Mouse (Mus musculus): ENCODE results near the gene Hemgn. TPM values are rescaled to one million over a fixed set of nuclear protein-coding genes. Genes with fewer than 3 reads are reported as not detected.

Gene Hemgn
- total and polyA plus RNA-seq, 2 experiments from 2014 or later, result not detected

GRCm38 (mm10) chr4:46452855-46453719, 39.8 kb upstream of the Hemgn start:
- no peak for DNase-seq (ENCODE audit: low spot score)
- H3K4me3 ChIP-seq (ENCODE audit: low read depth, low read length), result peak overlapping the region; percentile 92
- ATAC-seq (ENCODE audit: low FRiP score), result no peak
- no peaks in the 10 kb centered on the region for H3K36me3 ChIP-seq (ENCODE audit: insufficient read depth, low read length)
- no peak for TF ChIP-seq CTCF (IDR thresholded peaks at IDR 0.05)
- H3K4me2 ChIP-seq (ENCODE audit: low read depth, low read length, poor library complexity, severe bottlenecking), result peak overlapping the region; percentile 61
- no peaks in the 10 kb centered on the region for H3K4me1 ChIP-seq (ENCODE audit: insufficient read depth, low read length)
- H3K9ac ChIP-seq (replicated peaks; ENCODE audit: low read length, poor library complexity, severe bottlenecking), result peak overlapping the region; percentile 90; the same call in 1 of the 2 replicates
- H3K27me3 ChIP-seq (ENCODE audit: insufficient read depth, low read length), result no peaks in the 10 kb centered on the region
- H3K27ac ChIP-seq (ENCODE audit: low read depth, low read length), result peak overlapping the region; percentile 94; the same call in 1 of the 2 replicates
- no peaks in the 10 kb centered on the region for H3K9me3 ChIP-seq (ENCODE audit: low read length)
- 45% methylated on average over 13 of the region's 13 CpGs for WGBS

- Histone ChIP-seq H3K27ac (ENCODE audit: low read depth, low read length) (peak overlapping the region; percentile 94), H3K9me3 (ENCODE audit: low read length) (no peaks in the 10 kb centered on the region), H3K4me2 (ENCODE audit: low read depth, low read length, poor library complexity, severe bottlenecking) (peak overlapping the region; percentile 61), H3K9ac (replicated peaks; ENCODE audit: low read length, poor library complexity, severe bottlenecking) (peak overlapping the region; percentile 90), H3K4me3 (ENCODE audit: low read depth, low read length) (peak overlapping the region; percentile 92), H3K4me1 (ENCODE audit: insufficient read depth, low read length) (no peaks in the 10 kb centered on the region), H3K36me3 (ENCODE audit: insufficient read depth, low read length) (no peaks in the 10 kb centered on the region), H3K27me3 (ENCODE audit: insufficient read depth, low read length) (no peaks in the 10 kb centered on the region)
- peak; percentile 58 for DNase-seq (ENCODE audit: low spot score)
- peak; percentile 29; the same call in 1 of the 2 replicates for ATAC-seq (ENCODE audit: low FRiP score)
- under 1% methylated on average over 19 of the region's 19 CpGs for WGBS
- no peak for TF ChIP-seq CTCF (IDR thresholded peaks at IDR 0.05)
Observed at GRCm38 (mm10) chr4:46452481-46452850, 39.2 kb upstream of the Hemgn start.

- Histone ChIP-seq H3K27me3 (ENCODE audit: insufficient read depth, low read length) (no peaks in the 10 kb centered on the region), H3K4me3 (ENCODE audit: low read depth, low read length) (peak overlapping the region; percentile 92), H3K4me1 (ENCODE audit: insufficient read depth, low read length) (no peaks in the 10 kb centered on the region), H3K27ac (ENCODE audit: low read depth, low read length) (peak overlapping the region; percentile 94), H3K4me2 (ENCODE audit: low read depth, low read length, poor library complexity, severe bottlenecking) (peak overlapping the region; percentile 61), H3K9me3 (ENCODE audit: low read length) (no peaks in the 10 kb centered on the region), H3K9ac (replicated peaks; ENCODE audit: low read length, poor library complexity, severe bottlenecking) (peak overlapping the region; percentile 90), H3K36me3 (ENCODE audit: insufficient read depth, low read length) (no peaks in the 10 kb centered on the region)
- no peak for TF ChIP-seq CTCF (IDR thresholded peaks at IDR 0.05)
- ATAC-seq (ENCODE audit: low FRiP score), result peak; percentile 73
- peak; percentile 86 for DNase-seq (ENCODE audit: low spot score)
- WGBS, result 2% methylated on average over 83 of the region's 111 CpGs
Observed at GRCm38 (mm10) chr4:46451758-46452480, 38.6 kb upstream of the Hemgn start.

GRCm38 (mm10) chr4:46451240-46451757, 38.0 kb upstream of the Hemgn start:
- 2% methylated on average over 43 of the region's 70 CpGs for WGBS
- ATAC-seq (ENCODE audit: low FRiP score), result peak; percentile 33

GRCm38 (mm10) chr4:46450519-46451131, 37.3 kb upstream of the Hemgn start, which contains the start of gene Anp32b:
Gene Anp32b (plus strand): TSS chr4:46450902.
- peak within 1 kb of the TSS; percentile 61 for H3K4me2 ChIP-seq (ENCODE audit: low read depth, low read length, poor library complexity, severe bottlenecking)
- no peaks in the 10 kb centered on the region for H3K9me3 ChIP-seq (ENCODE audit: low read length)
- TF ChIP-seq CTCF (IDR thresholded peaks at IDR 0.05), result peak; percentile 70
- H3K36me3 ChIP-seq (ENCODE audit: insufficient read depth, low read length), result no peaks in the 10 kb centered on the region
- peak; percentile 93 for DNase-seq (ENCODE audit: low spot score)
- peak; percentile 92 for ATAC-seq (ENCODE audit: low FRiP score)
- peak within 1 kb of the TSS; percentile 92 for H3K4me3 ChIP-seq (ENCODE audit: low read depth, low read length)
- WGBS, result under 1% methylated on average over 38 of the region's 66 CpGs
- peak within 1 kb of the TSS; percentile 94 for H3K27ac ChIP-seq (ENCODE audit: low read depth, low read length)
- no peaks in the 10 kb centered on the region for H3K27me3 ChIP-seq (ENCODE audit: insufficient read depth, low read length)
- no peaks in the 10 kb centered on the region for H3K4me1 ChIP-seq (ENCODE audit: insufficient read depth, low read length)
- peak within 1 kb of the TSS; percentile 90 for H3K9ac ChIP-seq (replicated peaks; ENCODE audit: low read length, poor library complexity, severe bottlenecking)

More at GRCm38 (mm10) chr4:46451240-46451757, 38.0 kb upstream of the Hemgn start:
- DNase-seq (ENCODE audit: low spot score), result peak; percentile 50
- Histone ChIP-seq H3K4me1 (ENCODE audit: insufficient read depth, low read length) (no peaks in the 10 kb centered on the region), H3K27me3 (ENCODE audit: insufficient read depth, low read length) (no peaks in the 10 kb centered on the region), H3K9me3 (ENCODE audit: low read length) (no peaks in the 10 kb centered on the region), H3K27ac (ENCODE audit: low read depth, low read length) (peak overlapping the region; percentile 94), H3K9ac (replicated peaks; ENCODE audit: low read length, poor library complexity, severe bottlenecking) (peak overlapping the region; percentile 90), H3K36me3 (ENCODE audit: insufficient read depth, low read length) (no peaks in the 10 kb centered on the region), H3K4me3 (ENCODE audit: low read depth, low read length) (peak overlapping the region; percentile 92), H3K4me2 (ENCODE audit: low read depth, low read length, poor library complexity, severe bottlenecking) (peak overlapping the region; percentile 61)
- no peak for TF ChIP-seq CTCF (IDR thresholded peaks at IDR 0.05)

All from midbrain, postnatal 0 days (tissue).